Mouse (Mus musculus): Measurements from ENCODE around the gene Kat6b.
"Not testable (repeated sequence)": the region's sequence is repeated elsewhere in the genome, so short reads cannot be mapped to it uniquely, and the experiment has no call there.

Gene Kat6b

DNA sequence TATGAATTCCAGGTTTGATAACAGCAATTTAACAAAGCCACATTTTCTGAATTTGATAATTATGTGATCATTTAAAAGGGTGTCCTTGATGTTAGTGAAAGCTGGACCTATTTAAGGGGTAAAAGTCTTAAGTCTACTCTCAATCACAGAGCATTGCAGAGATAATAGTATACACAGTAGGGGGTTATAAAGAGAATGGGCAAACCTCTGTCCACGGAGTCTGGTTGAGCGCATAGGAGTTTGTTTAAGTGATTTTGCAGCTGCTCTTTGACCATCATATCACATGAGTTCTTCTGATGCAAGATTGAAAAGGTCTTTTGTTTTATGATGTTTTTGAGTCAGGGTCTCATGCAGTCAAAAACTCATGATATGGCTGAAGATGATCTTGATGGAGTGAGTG lies 3.0 kb downstream of the Kat6b start:
- DNase-seq (ENCODE audit: extremely low read depth, insufficient read length, low spot score) = no peak

DNA sequence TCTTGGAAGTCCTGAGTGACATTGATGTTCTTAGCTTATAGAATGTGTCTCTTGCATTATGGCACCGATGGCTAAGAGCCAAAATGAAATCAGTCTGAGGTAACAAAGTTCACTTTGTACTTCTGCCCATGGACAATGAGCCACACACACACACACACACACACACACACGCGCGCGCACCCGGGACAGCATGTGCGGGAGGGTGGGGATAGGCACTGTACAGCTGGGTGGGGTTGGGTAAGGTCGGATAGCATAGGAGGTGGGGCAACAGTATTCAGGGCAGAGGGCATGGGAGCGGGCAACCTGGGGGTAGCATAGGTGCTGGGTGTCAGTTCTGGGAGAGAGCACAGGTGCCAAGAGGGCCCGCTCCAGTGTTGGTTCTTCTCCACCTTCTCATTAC lies 3.5 kb downstream of the Kat6b start:
- DNase-seq (ENCODE audit: extremely low read depth, insufficient read length, low spot score) = no peak

DNA sequence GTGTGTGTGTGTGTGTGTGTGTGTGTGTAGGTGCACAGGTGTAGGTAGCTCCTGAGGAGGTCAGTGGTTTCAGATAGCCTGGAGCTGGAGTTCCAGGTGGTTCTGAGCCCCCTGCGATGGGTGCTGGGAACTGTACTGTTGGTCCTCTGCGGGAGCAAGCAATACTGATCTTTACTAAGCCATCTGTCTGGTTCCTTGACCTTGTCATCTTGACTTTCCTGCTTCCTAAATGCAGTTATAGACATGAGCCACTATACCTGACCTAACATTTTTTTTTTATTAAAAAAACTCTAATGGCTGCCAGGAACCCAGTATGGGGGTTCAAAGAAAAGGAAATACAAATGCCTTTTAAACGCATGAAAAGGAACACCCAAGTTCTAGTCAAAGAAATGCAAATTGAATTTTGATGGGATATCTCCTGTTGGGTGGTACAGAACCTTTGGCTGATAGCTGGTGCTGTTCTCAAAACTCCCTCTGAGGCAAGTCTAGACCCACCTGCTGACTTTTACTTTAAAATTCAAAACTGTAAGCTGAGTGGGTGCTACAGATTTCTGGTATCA lies 4.8 kb downstream of the Kat6b start:
- DNase-seq (ENCODE audit: extremely low read depth, insufficient read length, low spot score) = no peak

DNA sequence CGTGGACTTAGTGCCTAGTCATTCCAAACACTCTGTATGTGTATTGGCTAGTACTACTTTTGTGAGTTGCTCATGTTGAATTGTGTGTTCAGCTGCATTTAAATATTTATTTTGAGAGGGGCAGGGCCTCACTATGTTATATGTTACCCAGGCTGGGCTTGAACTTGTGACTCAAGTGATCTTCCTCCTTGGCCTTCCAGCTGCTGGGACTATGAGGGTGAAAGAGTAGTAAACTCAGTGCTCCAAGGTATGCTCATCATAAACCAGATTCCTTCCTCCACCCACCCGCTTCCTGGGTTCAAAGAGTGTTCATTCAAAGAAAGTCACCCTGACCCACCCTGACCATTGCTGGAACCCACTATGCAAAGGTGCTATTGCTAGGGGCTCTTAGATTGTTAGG lies 5.9 kb downstream of the Kat6b start:
- DNase-seq (ENCODE audit: extremely low read depth, insufficient read length, low spot score) = not testable (repeated sequence)

DNA sequence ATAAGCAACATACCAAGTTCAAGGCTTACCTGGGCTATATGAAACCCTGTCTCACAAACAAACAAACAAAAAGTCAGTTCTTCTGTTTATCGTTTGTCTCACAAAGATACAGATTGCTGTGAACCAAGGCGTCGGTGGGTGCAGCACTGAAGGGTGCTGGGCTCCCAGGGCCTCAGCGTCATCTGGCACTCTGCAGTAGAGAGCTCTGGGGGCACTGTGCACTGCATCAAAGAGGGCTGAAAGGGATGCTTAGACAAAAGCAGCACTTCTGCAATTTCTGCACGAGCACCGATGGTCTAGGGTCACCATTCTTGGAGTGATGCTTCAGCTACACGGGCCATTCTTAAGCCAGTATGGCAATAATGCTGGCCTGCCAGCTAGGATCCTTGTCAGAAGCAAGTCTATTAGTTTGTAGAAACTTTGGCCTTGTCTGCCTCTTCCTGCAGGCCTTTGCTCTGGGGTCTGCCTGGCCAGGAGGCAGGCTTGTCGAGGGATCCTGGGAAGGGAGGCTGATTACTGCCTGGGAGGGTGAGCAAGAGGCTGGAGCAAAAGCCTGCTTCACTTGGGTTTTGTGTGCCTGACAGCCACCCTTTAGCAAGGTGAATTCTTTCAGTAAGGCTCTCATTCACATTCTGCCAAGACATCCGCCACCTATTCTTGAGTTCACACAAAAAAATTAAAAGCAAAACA lies 7.3 kb downstream of the Kat6b start:
- DNase-seq (ENCODE audit: extremely low read depth, insufficient read length, low spot score) = not testable (repeated sequence)

DNA sequence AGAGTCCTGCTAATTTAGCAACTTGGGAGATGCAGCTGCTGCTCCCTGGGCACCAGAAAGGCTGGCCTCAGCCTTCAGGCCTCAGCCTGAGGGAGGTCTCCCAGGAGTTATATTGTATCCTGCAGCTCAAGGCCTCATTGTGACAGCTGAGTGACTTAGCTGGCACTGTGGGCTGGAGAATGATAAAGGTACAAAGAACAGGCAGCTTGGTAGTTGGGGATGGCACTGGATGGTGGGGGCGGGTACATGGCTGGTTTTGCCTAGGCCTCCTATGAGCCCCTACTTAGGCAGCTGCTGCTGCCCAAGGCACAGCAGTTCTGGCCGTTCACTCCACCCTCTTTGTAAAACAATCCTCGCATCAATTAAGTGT lies 7.9 kb downstream of the Kat6b start:
- DNase-seq (ENCODE audit: extremely low read depth, insufficient read length, low spot score) = no peak

DNA sequence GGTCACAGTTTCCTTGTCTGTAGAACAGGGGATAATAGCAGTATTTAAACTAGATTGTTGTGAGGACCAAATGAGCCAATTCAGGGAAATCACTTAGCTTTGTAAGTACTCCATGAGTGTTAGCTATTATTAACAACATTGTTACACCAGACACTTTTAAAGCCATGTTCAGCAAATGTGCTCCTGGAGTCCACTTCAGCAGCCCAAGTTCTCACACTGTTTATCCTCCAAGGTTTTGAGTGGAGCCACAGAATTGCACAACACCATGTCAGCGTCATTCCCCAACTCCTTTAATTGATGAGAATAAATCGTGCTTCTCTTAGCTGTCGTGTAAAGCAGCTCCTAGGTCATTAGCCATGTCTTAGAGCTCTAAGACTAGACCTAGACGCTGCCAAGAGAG lies 8.9 kb downstream of the Kat6b start:
- no peak for DNase-seq (ENCODE audit: extremely low read depth, insufficient read length, low spot score)

DNA sequence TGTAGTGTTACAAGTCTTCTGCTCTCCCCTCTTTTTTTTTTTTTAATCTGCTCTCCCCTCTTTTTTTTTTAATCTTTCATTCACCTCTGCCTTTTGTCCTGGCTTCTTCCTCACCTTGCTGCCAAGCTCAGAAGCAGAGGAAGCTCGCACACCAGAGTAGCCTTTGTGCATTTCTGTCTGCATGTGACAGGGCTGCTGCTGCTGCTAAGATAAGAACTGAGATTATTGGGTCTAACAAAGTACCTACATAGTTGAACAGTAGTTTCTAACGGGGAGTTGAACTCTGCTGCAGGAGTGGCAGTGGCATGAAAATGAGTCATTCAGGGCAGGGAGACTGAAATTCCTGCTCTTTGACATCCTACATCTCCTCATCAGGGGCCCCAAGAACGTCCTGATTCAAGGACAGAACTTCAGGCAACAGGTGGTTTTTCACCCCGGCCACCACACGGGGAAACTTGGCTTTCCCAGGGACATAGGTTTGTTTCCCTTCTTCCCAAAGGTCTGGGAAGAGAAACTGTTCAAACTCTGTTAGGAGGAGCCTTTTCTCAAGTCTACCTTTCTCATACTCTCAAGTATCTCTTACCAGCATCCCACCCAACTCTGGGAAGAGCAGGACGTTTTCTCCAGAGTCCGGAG lies 17.2 kb downstream of the Kat6b start:
- no peak for DNase-seq (ENCODE audit: extremely low read depth, insufficient read length, low spot score)

DNA sequence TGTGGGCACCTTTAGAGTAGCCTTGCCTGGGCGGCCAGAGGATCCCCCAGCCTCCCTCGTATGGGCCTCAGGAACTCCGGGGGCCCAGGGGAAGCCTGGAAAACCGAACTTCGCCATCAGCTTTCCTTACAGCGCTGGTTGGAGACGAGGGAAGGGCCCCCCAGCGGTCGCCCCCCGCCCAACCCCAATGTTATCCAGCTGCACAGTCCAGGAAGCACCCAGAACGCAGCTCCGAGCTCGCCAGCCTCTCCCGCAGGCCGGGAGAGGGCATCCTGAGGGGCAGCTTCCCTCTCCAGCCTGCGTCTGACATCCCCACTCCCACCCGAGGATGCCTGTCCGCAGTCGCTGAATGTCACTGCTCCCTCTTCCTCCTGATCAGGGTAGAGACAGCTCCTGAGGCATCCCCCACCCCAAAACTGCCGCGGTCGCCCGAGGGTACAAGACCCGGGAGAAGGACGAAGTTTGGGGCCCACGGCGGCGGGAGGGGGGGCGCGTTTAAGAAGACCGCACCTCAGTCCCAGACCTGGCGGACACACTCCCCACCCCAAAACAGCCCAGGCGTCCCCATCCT lies 17.9 kb downstream of the Kat6b start:
- DNase-seq (ENCODE audit: extremely low read depth, insufficient read length, low spot score) = peak; percentile 66

DNA sequence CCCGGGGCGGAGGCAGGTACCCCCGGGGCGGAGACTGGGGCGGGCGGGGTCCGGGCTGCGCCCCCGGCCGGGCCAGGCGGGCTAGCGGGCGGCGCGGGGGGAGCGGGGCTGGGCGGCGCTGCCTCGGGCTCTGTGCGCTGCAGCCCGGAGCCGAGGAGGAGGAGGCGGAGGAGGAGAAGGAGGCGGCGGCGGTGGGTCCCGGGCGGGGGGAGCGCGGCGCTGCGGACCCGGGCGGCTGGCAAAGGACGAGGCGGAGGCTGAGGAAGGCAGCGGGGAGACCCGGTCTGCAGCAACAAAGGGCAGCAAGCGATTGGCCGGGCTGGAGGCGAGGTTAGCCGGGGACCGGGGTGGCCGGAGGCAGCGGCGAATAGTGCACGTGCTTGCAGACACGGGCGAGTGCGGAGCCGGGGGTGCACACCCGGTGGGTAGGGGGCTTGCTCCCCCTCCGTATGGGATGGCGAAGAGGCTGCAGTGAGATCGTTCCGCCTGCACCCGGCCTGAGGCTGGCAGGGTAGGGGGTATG lies 18.5 kb downstream of the Kat6b start:
- no peak for DNase-seq (ENCODE audit: extremely low read depth, insufficient read length, low spot score)

DNA sequence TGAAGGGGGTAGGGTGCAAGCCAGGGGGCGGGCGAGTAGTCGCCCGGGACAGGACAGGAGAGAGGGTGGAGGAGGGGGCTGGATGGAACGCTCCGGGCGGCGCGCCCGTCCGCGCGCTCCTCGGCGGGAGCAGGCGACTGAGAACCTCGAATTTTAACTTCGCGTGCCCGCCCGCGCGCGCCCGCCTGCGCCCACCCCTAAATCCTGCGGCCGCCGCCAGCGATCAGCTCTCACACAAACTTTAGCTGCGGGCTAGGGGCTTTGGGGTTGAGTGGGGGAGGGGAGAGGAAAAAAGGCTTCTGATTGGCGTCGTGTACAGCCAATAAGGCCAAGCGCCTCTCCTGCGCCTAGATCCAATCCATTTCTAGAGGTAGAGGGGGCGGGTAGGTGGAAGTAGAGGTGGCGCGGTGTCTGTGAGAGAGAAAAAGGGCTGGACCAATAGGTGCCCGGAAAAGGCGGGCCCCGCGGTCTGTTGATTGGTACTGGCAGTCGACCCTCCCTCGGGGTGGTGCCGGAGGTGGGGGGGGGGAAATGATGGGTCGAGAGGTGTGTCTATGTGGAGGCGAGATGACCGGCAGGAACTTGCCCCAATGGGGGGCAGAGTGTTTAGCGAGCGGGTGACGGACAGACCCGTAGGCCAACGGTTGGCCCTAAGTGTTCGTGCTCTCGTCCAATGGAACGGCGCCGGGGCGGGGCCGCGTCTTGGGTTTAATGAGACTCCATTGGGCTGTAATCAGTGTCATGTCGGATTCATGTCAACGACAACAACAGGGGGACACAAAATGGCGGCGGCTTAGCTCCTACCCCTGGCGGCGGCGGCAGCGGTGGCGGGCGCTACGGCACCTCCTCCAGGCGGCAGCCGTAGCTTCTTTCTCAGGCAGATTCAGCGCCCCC lies 19.2 kb downstream of the Kat6b start:
- peak; percentile 100 for DNase-seq (ENCODE audit: extremely low read depth, insufficient read length, low spot score)

DNA sequence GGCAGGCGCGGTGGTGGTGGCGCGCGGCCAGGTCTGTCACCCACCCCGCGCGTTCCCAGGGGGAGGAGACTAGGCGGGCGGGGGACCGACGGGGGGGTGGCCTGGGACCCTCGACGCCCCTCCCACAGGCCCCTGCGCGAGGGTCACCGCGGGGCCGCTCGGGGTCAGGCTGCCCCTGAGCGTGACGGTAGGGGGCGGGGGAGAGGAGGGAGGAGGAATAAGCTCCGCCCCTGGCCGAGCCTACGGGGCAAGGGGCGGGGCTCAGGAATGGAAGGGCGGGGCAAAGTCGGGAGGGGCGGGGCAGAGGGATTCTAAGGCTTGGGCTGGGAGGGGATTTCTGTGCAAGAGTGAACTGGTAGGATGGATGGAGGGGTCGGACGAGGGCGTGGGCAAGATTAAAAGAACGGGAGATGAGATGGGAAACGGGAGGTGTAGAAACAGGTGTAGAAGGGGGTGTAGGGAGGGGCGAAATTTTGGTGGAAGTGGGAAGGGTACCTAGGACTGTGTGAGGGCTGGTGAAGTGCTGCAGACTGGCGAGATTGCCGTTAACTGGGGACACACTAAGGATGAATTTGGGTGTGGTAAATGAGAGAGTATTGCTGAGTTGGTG lies 19.9 kb downstream of the Kat6b start:
- no peak for DNase-seq (ENCODE audit: extremely low read depth, insufficient read length, low spot score)

DNA sequence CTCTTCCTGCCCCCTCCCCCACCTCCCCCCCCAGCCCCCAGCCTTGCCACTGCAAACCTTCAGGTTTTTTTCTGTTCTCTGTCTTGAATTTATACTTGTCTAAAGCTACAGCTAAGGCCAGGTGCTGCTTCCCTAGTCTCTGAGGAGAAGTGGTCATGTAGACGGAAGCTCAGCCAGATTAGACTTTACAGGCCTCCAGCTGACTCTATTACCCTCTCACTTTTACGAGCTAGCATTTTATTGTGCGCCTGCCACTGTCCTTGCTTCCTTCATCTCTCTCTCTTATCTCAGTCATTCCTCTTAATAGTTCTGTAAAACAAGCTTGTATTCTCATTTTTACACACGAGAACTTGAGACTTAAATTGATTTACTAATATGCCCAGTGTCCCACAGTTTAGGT lies 23.8 kb downstream of the Kat6b start:
- DNase-seq (ENCODE audit: extremely low read depth, insufficient read length, low spot score) = no peak

DNA sequence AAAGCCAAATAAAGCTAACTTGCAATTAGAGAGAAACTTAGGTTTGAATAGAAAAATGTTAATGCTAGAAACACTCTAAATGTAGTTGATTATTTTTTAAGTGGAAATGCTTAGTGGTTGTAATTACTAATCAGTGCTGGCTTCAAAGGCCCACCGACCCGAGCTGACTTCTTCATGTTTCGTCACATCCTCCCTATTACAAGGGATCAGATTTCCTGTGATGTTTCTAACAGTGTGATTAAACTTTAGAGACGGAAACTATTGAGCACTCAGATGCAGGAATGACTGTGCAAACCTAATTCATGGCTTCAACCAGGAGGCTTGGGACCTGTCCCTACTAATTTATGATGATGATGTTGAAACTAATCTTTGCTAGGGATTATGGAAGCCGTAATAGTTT lies 25.8 kb downstream of the Kat6b start:
- DNase-seq (ENCODE audit: extremely low read depth, insufficient read length, low spot score) = no peak

DNA sequence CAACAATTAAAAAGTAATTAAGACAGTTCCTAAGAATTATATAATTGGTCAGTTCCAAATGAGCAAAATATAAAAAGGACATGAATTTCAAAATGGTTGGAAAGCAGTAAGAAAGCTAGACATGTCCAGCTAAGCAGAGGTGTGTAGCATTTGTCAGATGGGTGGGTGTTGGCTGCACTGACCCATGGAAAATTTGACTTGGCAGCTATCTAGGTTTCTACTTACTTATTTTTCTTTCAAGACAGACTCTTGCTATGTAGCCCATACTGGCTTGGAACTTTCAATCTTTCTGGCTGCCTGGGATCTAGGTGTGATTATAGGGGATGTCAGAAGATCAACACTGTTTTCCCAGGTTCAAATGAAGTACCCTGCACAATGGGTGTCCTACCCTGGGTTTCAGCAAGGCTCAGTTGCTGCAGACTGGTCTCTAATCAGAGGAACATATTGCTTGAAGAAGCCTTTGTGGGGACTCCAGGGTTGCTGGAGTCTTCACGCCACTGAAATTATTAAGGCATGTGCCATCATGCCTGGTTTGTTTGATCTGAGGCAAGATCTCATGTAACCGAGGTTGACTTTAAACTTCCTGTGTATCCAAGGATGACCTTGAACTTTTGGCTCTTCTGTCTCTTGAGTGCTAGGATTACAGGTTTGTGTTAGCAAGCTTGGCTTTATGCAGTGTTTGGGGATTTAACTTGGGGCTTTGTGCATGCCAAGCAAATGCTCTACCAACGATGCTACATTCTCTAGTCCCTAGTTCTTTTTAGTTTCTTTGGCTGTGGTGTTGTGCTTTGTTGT lies 28.1 kb downstream of the Kat6b start:
- DNase-seq (ENCODE audit: extremely low read depth, insufficient read length, low spot score) = no peak

DNA sequence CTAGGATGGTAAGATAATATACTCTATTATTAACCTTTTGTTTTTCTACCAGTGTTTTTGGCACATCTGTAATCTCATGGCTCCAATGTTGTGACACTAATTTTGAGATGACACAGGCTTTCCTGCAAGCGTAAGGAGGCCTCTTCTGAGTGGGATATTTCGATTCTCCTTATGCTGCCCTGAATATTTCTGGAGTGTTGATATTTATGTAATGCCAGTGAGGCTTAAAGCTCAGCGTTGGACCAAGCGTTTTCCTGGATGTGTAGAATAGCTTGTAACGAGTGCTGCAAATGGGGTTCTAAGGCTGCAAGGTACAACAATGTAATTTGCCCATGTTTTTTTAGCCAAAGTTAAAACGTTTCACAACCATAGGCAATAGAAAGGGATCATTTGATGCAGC lies 30.2 kb downstream of the Kat6b start:
- DNase-seq (ENCODE audit: extremely low read depth, insufficient read length, low spot score) = no peak

DNA sequence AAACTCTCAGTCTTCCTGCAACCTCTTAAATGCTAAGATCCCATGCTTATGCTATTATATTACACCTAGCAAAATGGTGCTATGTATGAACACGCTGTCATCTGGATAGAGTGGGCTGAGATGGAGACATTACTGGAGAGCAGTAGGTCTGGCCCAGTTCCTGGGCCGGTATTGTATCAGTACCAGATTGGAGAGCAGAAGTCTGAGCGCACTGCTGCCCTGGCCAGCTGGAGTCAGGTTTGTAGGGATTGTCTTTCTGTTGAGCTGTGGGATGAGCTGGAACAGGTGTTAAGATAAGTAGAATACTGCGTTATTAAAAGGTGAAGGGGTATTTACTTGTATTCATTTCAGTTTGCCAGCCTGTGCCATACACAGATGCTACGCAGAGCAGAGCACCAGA lies 34.3 kb downstream of the Kat6b start:
- no peak for DNase-seq (ENCODE audit: extremely low read depth, insufficient read length, low spot score)

DNA sequence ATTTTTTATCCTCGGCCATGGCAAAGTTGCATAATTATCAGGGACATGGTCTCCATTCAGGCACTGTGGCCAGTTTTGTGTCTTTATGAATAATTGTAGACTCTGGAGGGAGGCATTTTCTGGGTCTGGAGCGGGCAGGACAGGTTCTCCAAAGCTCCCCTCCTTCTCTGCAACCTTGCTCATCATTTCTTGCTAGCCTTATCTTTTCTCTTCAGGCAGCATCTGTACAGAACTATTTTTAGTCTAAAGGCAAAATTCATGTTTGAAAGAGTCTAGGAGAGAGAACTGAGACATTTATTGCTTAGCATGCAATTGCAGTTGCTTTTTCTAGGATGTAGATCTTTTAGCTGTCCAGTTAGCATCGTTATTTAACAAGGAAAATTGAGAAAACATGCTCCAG lies 38.1 kb downstream of the Kat6b start:
- DNase-seq (ENCODE audit: extremely low read depth, insufficient read length, low spot score) = no peak

DNA sequence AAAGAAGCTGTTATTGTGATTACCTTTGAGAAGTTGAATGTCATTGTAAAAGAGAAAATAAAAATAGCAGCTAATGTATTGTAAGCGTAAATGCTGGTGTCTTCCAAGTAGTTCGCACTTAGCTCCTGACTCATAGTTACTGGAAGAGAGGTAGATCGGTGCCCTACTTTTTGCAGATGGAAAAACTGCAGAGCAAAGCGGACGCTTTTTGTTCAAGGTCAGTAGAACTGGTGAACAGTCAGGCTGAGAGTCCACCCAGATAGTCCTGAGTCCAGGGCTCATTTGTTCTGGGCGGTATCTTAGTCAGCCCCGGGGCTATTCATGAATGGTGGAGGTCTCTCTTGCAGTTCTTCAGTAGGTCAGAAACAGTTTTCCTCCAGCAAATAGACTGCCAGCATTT lies 39.3 kb downstream of the Kat6b start:
- no peak for DNase-seq (ENCODE audit: extremely low read depth, insufficient read length, low spot score)

DNA sequence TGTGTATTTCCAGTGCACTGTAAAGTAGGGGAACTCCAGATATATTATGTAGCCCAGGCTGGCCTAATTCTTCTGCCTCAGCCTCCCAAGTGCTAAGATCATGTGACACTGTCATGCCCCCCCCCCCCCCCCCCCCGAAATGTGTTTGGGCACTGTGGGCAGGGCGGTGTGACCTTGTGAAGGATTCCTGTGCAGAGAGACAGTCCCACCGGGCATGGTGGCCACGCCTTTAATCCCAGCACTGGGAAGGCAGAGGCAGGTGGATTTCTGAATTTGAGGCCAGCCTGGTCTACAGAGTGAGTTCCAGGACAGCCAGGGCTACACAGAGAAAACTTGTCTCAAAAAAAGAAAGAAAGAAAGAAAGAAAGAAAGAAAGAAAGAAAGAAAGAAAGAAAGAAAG lies 40.3 kb downstream of the Kat6b start:
- DNase-seq (ENCODE audit: extremely low read depth, insufficient read length, low spot score) = not testable (repeated sequence)
